Mouse (Mus musculus) kidney, adult 11 months (tissue): ENCODE measurements around the gene Naip2.

Source experiments
- DNase-seq: peaks from one replicate; pipeline ENCODE4 v3.0.0; 2022

The Naip2 gene

DNA sequence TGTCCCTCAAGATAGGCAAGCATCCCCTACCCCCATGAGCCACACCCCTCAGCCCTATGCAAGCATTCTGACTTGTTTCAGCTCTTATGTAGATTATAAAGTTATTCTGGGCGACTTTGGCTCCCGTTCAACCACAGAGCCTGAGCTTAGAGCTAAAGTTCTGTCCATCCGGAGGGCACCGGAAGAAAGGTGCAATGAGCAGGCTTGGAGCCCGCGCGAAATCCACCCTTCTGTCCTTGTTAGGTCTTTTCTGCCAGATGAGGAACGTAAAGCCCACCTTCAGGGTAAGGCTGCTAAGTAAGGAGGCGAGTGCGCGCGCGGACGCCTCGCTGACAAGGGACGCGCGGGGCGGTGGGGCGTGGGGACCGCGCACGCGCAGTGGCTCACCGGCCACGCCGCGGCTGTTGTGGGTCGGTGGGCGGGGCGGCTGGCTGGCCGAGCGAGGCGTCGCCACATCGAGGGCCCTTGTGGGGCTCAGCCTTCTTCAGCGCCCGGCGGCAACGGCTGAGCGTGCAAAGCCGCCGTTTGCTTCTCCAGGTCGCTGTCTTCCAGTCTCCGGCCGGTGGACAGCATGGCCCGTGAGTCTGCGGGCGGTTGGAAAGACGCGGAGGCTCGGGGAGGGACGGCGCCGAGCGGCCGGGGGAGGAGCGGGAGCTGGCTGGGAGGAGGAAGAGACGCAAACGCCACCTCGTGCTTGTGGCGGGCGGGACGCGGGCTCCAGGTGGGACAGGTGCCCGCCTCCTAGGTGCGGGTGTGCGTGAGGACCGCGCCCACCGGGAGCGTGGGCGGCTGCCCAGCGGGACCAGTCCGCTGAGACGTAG lies 94.0 kb downstream of the Naip2 start, which contains the start of gene Serf1:
Serf1 (plus strand) TSS at position 361 of the 821 bp plus-strand sequence.
- DNase-seq = peak; percentile 73

GRCm38 (mm10) chr13:100103748-100104254 lies 98.1 kb downstream of the Naip2 start, which contains the start of gene Bdp1:
Gene Bdp1 (minus strand): TSS chr13:100104070.
- DNase-seq = peak; percentile 92

GRCm38 (mm10) chr13:100103052-100103658 lies 98.7 kb downstream of the Naip2 start:
- DNase-seq = no peak

DNA sequence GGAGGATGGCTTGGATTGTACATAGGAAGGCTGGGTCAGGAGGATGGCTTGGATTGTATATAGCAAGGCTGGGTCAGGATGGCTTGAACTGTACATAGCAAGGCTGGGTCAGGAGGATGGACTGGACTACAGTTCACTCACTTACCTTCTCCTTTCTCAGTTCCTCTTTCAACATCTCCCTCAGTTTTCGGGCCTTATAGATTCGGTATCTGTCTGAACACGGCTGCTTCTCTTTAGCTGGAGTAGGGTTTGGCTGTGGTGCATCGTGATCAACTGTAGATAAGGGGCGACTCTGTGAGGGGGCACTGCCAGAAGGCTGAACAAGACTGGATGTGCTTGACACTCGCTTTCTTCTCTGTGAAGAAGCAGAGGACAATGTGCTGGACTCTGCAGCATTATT lies 103.1 kb downstream of the Naip2 start:
- no peak for DNase-seq
